Mouse (Mus musculus) CH12.LX (cell line): ENCODE measurements around the gene Pimreg. TPM values are rescaled to one million over a fixed set of nuclear protein-coding genes. Genes with fewer than 3 reads are reported as not detected.

Source experiments
- DNase-seq: peaks from one replicate; pipeline ENCODE4 v3.0.0-alpha.2; 2013; ENCODE audit errors: extremely low read depth
- H3K27ac ChIP-seq: 2 replicates; pipeline ENCODE4 v1.5.1; 2012; ENCODE audit warnings: low read depth, mild to moderate bottlenecking, control low read depth, moderate library complexity; ENCODE audit not compliant: insufficient read depth
- H3K27me3 ChIP-seq: replicated peaks from 2 replicates; pipeline ENCODE3; 2012; ENCODE audit warnings: inconsistent platforms
- H3K36me3 ChIP-seq, 2 experiments: replicated peaks in 1 of 2; 2 replicates each; pipeline versions ENCODE3 to v1.6.1; 2012; ENCODE audit warnings: inconsistent platforms in 1 of 2, low read length in 1 of 2, mild to moderate bottlenecking in 1 of 2, mixed read lengths in 1 of 2, moderate library complexity in 1 of 2; ENCODE audit not compliant: control insufficient read depth in 1 of 2, insufficient read depth in 1 of 2
- H3K4me1 ChIP-seq, 2 experiments: 2 replicates each; pipeline ENCODE4 v1.6.1; 2012; ENCODE audit warnings: inconsistent platforms in 1 of 2, moderate library complexity in 1 of 2; ENCODE audit not compliant: insufficient read depth in 2 of 2, control insufficient read depth in 1 of 2
- H3K4me2 ChIP-seq: 2 replicates; pipeline ENCODE4 v1.6.1; 2012; ENCODE audit warnings: low read depth, mild to moderate bottlenecking, control low read depth; ENCODE audit not compliant: poor library complexity, insufficient read depth, severe bottlenecking
- H3K4me3 ChIP-seq, 3 experiments: fragments of 150-350 bp in 1 of 3; sonication (generic) in 1 of 3; replicated peaks in 1 of 3; 2 replicates each; pipeline versions ENCODE3 to v1.5.1; 2011 to 2012; ENCODE audit warnings: low read depth in 2 of 3, low read length in 2 of 3, mild to moderate bottlenecking in 2 of 3, moderate library complexity in 2 of 3, control low read depth in 1 of 3, improper control_type of control experiment in 1 of 3, inconsistent platforms in 1 of 3, mixed read lengths in 1 of 3; ENCODE audit not compliant: poor library complexity in 1 of 3
- H3K79me2 ChIP-seq: replicated peaks from 2 replicates; pipeline ENCODE4 v1.6.1; 2012; ENCODE audit warnings: mild to moderate bottlenecking, moderate library complexity; ENCODE audit not compliant: control insufficient read depth, poor library complexity, insufficient read depth, severe bottlenecking; ENCODE audit errors: extremely low read depth
- H3K9ac ChIP-seq: 2 replicates; pipeline ENCODE4 v1.6.1; 2012; ENCODE audit warnings: low read depth, mild to moderate bottlenecking, control low read depth, moderate library complexity; ENCODE audit not compliant: insufficient read depth
- H3K9me3 ChIP-seq: replicated peaks from 2 replicates; pipeline ENCODE3; 2012; ENCODE audit warnings: low read length, inconsistent platforms, mixed read lengths
- CHD2 ChIP-seq: IDR thresholded peaks from 2 replicates; pipeline ENCODE4 v1.6.1; 2011; ENCODE audit warnings: low read length, improper control_type of control experiment
- CTCF ChIP-seq, 2 experiments: IDR thresholded peaks in 1 of 2; conservative IDR thresholded peaks in 1 of 2; 2 replicates each; pipeline ENCODE4 v1.5.1; 2011 to 2012; ENCODE audit warnings: low read depth in 2 of 2, low read length in 2 of 2, improper control_type of control experiment in 1 of 2, inconsistent platforms in 1 of 2, mild to moderate bottlenecking in 1 of 2, moderate library complexity in 1 of 2
- E2F4 ChIP-seq: IDR thresholded peaks from 2 replicates; pipeline ENCODE4 v1.6.1; 2011; ENCODE audit warnings: low read depth, low read length, improper control_type of control experiment; ENCODE audit not compliant: insufficient replicate concordance
- ELF1 ChIP-seq: IDR thresholded peaks from 2 replicates; pipeline ENCODE4 v1.6.1; 2014; ENCODE audit warnings: low read depth, mild to moderate bottlenecking, inconsistent platforms, low read length, improper control_type of control experiment
- ETS1 ChIP-seq: conservative IDR thresholded peaks from 2 replicates; pipeline ENCODE4 v1.6.1; 2012; ENCODE audit warnings: low read depth, mild to moderate bottlenecking, inconsistent platforms, low read length, improper control_type of control experiment, moderate library complexity
- GABPA ChIP-seq: IDR thresholded peaks from 2 replicates; pipeline ENCODE4 v1.6.1; 2012; ENCODE audit warnings: low read depth, low read length, improper control_type of control experiment, inconsistent platforms; ENCODE audit not compliant: insufficient replicate concordance
- HCFC1 ChIP-seq: IDR thresholded peaks from 2 replicates; pipeline ENCODE4 v1.6.1; 2012; ENCODE audit warnings: low read depth, mild to moderate bottlenecking, inconsistent platforms, low read length, improper control_type of control experiment
- IRF4 ChIP-seq: IDR thresholded peaks from 2 replicates; pipeline ENCODE4 v1.6.1; 2014; ENCODE audit warnings: low read depth, mild to moderate bottlenecking, inconsistent platforms, low read length, improper control_type of control experiment
- JUN ChIP-seq: IDR thresholded peaks from 2 replicates; pipeline ENCODE4 v1.6.1; 2011; ENCODE audit warnings: low read depth, mild to moderate bottlenecking, low read length, improper control_type of control experiment, moderate library complexity; ENCODE audit not compliant: insufficient read depth
- JUND ChIP-seq: conservative IDR thresholded peaks from 2 replicates; pipeline ENCODE4 v1.6.1; 2011; ENCODE audit warnings: low read depth, low read length, improper control_type of control experiment
- KAT2A ChIP-seq: IDR thresholded peaks from 2 replicates; pipeline ENCODE4 v1.6.1; 2012; ENCODE audit warnings: low read length, improper control_type of control experiment, inconsistent platforms; ENCODE audit not compliant: insufficient replicate concordance
- MEF2A ChIP-seq: IDR thresholded peaks from 2 replicates; pipeline ENCODE4 v1.6.1; 2014; ENCODE audit warnings: low read depth, mild to moderate bottlenecking, inconsistent platforms, low read length, improper control_type of control experiment, borderline replicate concordance
- NELFE ChIP-seq: IDR thresholded peaks from 2 replicates; pipeline ENCODE4 v1.6.1; 2011; ENCODE audit warnings: low read depth, low read length, improper control_type of control experiment
- POLR2A ChIP-seq: IDR thresholded peaks from 2 replicates; pipeline ENCODE4 v1.6.1; 2011; ENCODE audit warnings: low read depth, mild to moderate bottlenecking, improper control_type of control experiment, low read length
- POLR2AphosphoS2 ChIP-seq: IDR thresholded peaks from 2 replicates; pipeline ENCODE4 v1.6.1; 2011; ENCODE audit warnings: low read depth, low read length, improper control_type of control experiment
- RAD21 ChIP-seq: IDR thresholded peaks from 2 replicates; pipeline ENCODE4 v1.6.1; 2011; ENCODE audit warnings: low read depth, mild to moderate bottlenecking, low read length, improper control_type of control experiment, moderate library complexity
- SIN3A ChIP-seq: IDR thresholded peaks from 2 replicates; pipeline ENCODE4 v1.6.1; 2012; ENCODE audit warnings: low read length, improper control_type of control experiment, inconsistent platforms
- SMC3 ChIP-seq: IDR thresholded peaks from 2 replicates; pipeline ENCODE4 v1.6.1; 2011; ENCODE audit warnings: low read depth, low read length, improper control_type of control experiment
- TCF12 ChIP-seq: IDR thresholded peaks from 2 replicates; pipeline ENCODE4 v1.6.1; 2014; ENCODE audit warnings: low read depth, mild to moderate bottlenecking, inconsistent platforms, low read length, improper control_type of control experiment
- UBTF ChIP-seq: IDR thresholded peaks from 2 replicates; pipeline ENCODE4 v1.6.1; 2012; ENCODE audit warnings: low read depth, mild to moderate bottlenecking, inconsistent platforms, low read length, improper control_type of control experiment, moderate library complexity
- USF1 ChIP-seq: IDR thresholded peaks from 2 replicates; pipeline ENCODE4 v1.6.1; 2014; ENCODE audit warnings: low read depth, mild to moderate bottlenecking, inconsistent platforms, low read length, improper control_type of control experiment
- USF2 ChIP-seq: conservative IDR thresholded peaks from 2 replicates; pipeline ENCODE4 v1.6.1; 2011; ENCODE audit warnings: low read depth, low read length, improper control_type of control experiment
- ZC3H11A ChIP-seq: IDR thresholded peaks from 2 replicates; pipeline ENCODE4 v1.6.1; 2012; ENCODE audit warnings: low read depth, mild to moderate bottlenecking, inconsistent platforms, low read length, improper control_type of control experiment
- ZKSCAN1 ChIP-seq: IDR thresholded peaks from 2 replicates; pipeline ENCODE4 v1.6.1; 2012; ENCODE audit warnings: low read depth, inconsistent platforms, low read length, improper control_type of control experiment, borderline replicate concordance
- dilution Hi-C: fragments of 300-500 bp; cut with MboI; formaldehyde crosslinking; loops from 2 replicates; pipeline ENCODE4 v1.14.3; 2020; ENCODE audit warnings: low sequenced_read_pairs; ENCODE audit not compliant: extremely low pct_unique_long_range_greater_than_20kb, extremely low pct_ligation_motif_present
- in situ Hi-C: fragments of 300-500 bp; cut with MboI; formaldehyde crosslinking; loops from 3 replicates; pipeline ENCODE4 v1.14.3; 2019; ENCODE audit warnings: low sequenced_read_pairs, low pct_ligation_motif_present, low pct_unique_long_range_greater_than_20kb, mixed read lengths
- polyA plus RNA-seq: library from polyadenylated mRNA; unstranded; fragments of >175 nt; gene quantifications from 2 replicates; pipeline ENCODE4 v1.2.1, GENCODE M21; 2012; ENCODE audit warnings: low read depth; ENCODE audit not compliant: insufficient read length
- total RNA-seq, 2 experiments: library from RNA; depleted of rRNA; stranded (reverse); fragments of 300-350 nt in 1 of 2; fragments of >200 nt in 1 of 2; gene quantifications; 2 replicates each; pipeline ENCODE4 v1.2.3; 2012 to 2014

Pimreg gene
- total and polyA plus RNA-seq, 3 experiments, result 26.4 to 52.7 (median 27.9) TPM

GRCm38 (mm10) chr11:72066330-72066729 lies 24.5 kb downstream of the Pimreg start:
- Histone ChIP-seq H3K4me1 (peaks cover 50 to 67% of the 10 kb centered on the region in 2 experiments), H3K79me2 (no peaks in the 10 kb centered on the region), H3K4me3 (no peak overlapping the region), H3K36me3 (no peaks in the 10 kb centered on the region)
- TF ChIP-seq SMC3 (peak; percentile 54), USF1 (no peak), ELF1 (0 out of 2 replicates have a peak, but pooled peaks have one; percentile 10), CTCF (conservative IDR thresholded peaks at IDR 0.05 in 1 of 2, IDR thresholded peaks at IDR 0.05 in 1 of 2; ENCODE audit: low read depth in 2 of 2, low read length in 2 of 2) (peak; percentile 69 to 82), JUND (no peak), RAD21 (peak; percentile 37), ZKSCAN1 (no peak)
- TF ChIP-seq, all 38 proteins: peak for 4
- Histone ChIP-seq H3K9me3 (no peaks in the 10 kb centered on the region), H3K4me2 (no peak overlapping the region), H3K27me3 (peaks cover 19% of the 10 kb centered on the region), H3K9ac (no peak overlapping the region), H3K27ac (no peak overlapping the region)
- in situ Hi-C loops (loop anchor here (5.0 kb wide), 1 partner anchor 141 kb away; the partner anchor contains the start of genes 4933427D14Rik, Gm43951 and Txndc17), dilution Hi-C loops (no loop called here)
- peak; percentile 60 for DNase-seq

DNA sequence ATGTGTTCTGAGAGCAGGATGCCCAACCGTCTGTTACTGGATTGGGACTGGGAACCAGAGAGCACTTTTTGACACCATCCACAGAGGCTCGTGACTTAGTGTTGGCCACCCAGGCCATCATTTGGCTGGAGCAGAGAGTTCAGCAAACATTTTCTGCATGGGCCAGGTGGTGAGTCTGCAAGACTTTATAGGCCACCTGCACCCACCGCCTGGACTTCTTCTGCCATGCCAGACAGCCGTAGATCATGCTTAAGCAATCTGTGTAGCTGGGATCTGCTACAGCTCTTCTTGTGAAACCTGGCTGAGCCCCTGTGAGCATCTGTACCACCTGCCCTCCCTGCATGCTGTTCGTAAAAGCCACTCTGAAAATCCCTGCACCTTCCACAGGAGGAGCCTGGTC lies 25.5 kb downstream of the Pimreg start:
- dilution Hi-C loops, result no loop called here
- no peak for TF ChIP-seq POLR2A
- no peak for TF ChIP-seq GABPA
- no peak for TF ChIP-seq RAD21
- TF ChIP-seq JUND, result no peak
- TF ChIP-seq MEF2A, result no peak
- no peak for TF ChIP-seq POLR2AphosphoS2
- no peak for TF ChIP-seq HCFC1
- TF ChIP-seq JUN, result no peak
- no peak for TF ChIP-seq IRF4
- TF ChIP-seq TCF12, result no peak
- TF ChIP-seq E2F4, result no peak
- no peak for TF ChIP-seq USF2
- TF ChIP-seq ELF1, result no peak
- no peak for TF ChIP-seq NELFE
- TF ChIP-seq KAT2A, result no peak
- no peak for TF ChIP-seq UBTF
- no peak for TF ChIP-seq SIN3A
- no peak for TF ChIP-seq ZC3H11A
- no peak for TF ChIP-seq ETS1
- no peak for TF ChIP-seq CHD2
- no peaks in the 10 kb centered on the region for H3K79me2 ChIP-seq

More for the DNA sequence above, 25.5 kb downstream of the Pimreg start:
- in situ Hi-C loops, result loop anchor here (5.0 kb wide), 1 partner anchor 140 kb away; the partner anchor contains the start of genes 4933427D14Rik, Gm43951 and Txndc17
- H3K4me3 ChIP-seq, result no peak overlapping the region
- H3K9me3 ChIP-seq, result no peaks in the 10 kb centered on the region
- H3K27ac ChIP-seq, result no peak overlapping the region
- DNase-seq, result no peak
- no peak overlapping the region for H3K9ac ChIP-seq
- peaks cover 41 to 64% of the 10 kb centered on the region in 2 experiments for H3K4me1 ChIP-seq
- H3K36me3 ChIP-seq, result no peaks in the 10 kb centered on the region
- no peak overlapping the region for H3K4me2 ChIP-seq
- peaks cover 28% of the 10 kb centered on the region for H3K27me3 ChIP-seq
